In the genomic region with DNA sequence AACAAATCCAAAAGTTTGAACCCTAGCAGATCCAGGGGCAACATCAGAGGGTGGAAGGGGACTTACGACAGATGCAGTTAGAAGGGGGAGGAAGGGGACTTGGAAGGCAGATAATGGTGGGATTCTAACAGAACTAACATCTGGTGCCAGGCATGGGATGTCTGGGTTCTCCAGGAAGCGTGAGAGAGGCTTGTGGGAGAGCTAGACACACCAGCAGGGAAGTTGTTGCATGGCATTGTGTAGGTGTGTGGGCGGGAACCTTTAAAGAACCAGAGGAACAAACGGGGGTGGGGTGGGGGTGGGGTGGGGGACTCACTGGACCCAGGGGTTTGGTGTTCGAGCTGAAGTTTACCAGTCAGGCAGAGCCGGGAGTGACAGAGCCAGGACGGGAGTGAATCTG, we compare ENCODE assay signal across 28 mouse cellular contexts. TPM values are rescaled to one million over a fixed set of nuclear protein-coding genes. Genes with fewer than 3 reads are reported as not detected.
A peak's percentile ranks its signal among the peaks of the same experiment; 100 is the strongest.
DNase-seq lines count a peak whose midpoint lies in the region; ATAC-seq and TF ChIP-seq lines count a peak whose summit lies in the region.
"Had no signal": no experiment of that assay in that cellular context is flagged by ENCODE, and none has a peak within 500 bp of the region (broad histone marks: within the 10 kb centered on the region; RNA-seq: fewer than 3 reads in every experiment).

No protein-coding gene starts in this region.

- no peak overlapping the region for H3K4me3 ChIP-seq in forebrain, embryonic 10.5 days
- no peak overlapping the region for H3K4me3 ChIP-seq in forebrain, embryonic 14.5 days (ENCODE audit: low read depth, low read length)
- H3K4me3 ChIP-seq in kidney, embryonic 16.5 days (ENCODE audit: low read length) = no peak overlapping the region
- H3K4me3 ChIP-seq in kidney, adult 2 months (ENCODE audit: insufficient read depth, low read depth, low read length) = no peak overlapping the region
- H3K4me3 ChIP-seq in embryonic facial prominence, embryonic 12.5 days = no peak overlapping the region
- H3K4me3 ChIP-seq in limb, embryonic 12.5 days (replicated peaks) = no peak overlapping the region
- H3K4me3 ChIP-seq: forebrain, embryonic 13.5 days; heart, embryonic 15.5 days; hindbrain, embryonic 12.5 days; kidney, embryonic 15.5 days; midbrain, embryonic 12.5 days had no signal

- H3K9ac ChIP-seq in forebrain, embryonic 14.5 days (ENCODE audit: low read length) = no peak overlapping the region
- no peak overlapping the region for H3K9ac ChIP-seq in kidney, embryonic 16.5 days (replicated peaks; ENCODE audit: low read length)
- no peak overlapping the region for H3K9ac ChIP-seq in embryonic facial prominence, embryonic 12.5 days
- peak overlapping the region; percentile 34; the same call in 1 of the 2 replicates for H3K9ac ChIP-seq in limb, embryonic 12.5 days (replicated peaks)
- H3K9ac ChIP-seq: forebrain, embryonic 13.5 days; heart, embryonic 15.5 days; hindbrain, embryonic 12.5 days; kidney, embryonic 15.5 days; liver, postnatal 0 days; midbrain, embryonic 12.5 days had no signal

- DNase-seq in forebrain, embryonic 10.5 days (ENCODE audit: extremely low spot score, low spot score) = no peak
- no peak for DNase-seq in forebrain, embryonic 14.5 days (ENCODE audit: low spot score)
- no peak for DNase-seq in kidney, adult 2 months
- DNase-seq in left cerebral cortex, adult 8-10 months (ENCODE audit: low spot score in 2 of 2) = no peak
- DNase-seq in layer of hippocampus, adult 18-20 months (ENCODE audit: low spot score in 2 of 2) = no peak
- DNase-seq: adrenal gland, adult 2 months; adrenal gland, postnatal 36 days; cerebellum, postnatal 25 days; gastrocnemius, postnatal 36 days; heart, adult 18-20 months; kidney, adult 11 months; kidney, postnatal 36 days; left cerebral cortex, postnatal 4 days; liver, postnatal 0 days; lung, postnatal 36 days; retina, postnatal 1 day; spleen, adult 18-20 months; thymus, adult 2 months; thymus, postnatal 36 days had no signal

- H3K4me1 ChIP-seq in forebrain, embryonic 10.5 days = peaks cover 66% of the 10 kb centered on the region
- peaks cover 14% of the 10 kb centered on the region for H3K4me1 ChIP-seq in forebrain, embryonic 14.5 days (ENCODE audit: control insufficient read depth, insufficient read depth, low read length)
- peaks cover 33% of the 10 kb centered on the region for H3K4me1 ChIP-seq in kidney, embryonic 16.5 days (ENCODE audit: insufficient read depth, low read length)
- H3K4me1 ChIP-seq in kidney, adult 2 months (ENCODE audit: control insufficient read depth, insufficient read depth, low read length) = no peaks in the 10 kb centered on the region
- peaks cover 49% of the 10 kb centered on the region for H3K4me1 ChIP-seq in embryonic facial prominence, embryonic 12.5 days
- peaks cover 51% of the 10 kb centered on the region for H3K4me1 ChIP-seq in limb, embryonic 12.5 days (replicated peaks)

- TF ChIP-seq POLR2A in kidney, adult 2 months (IDR thresholded peaks at IDR 0.05; ENCODE audit: low read depth, low read length) = no peak

- H3K4me2 ChIP-seq in forebrain, embryonic 14.5 days (ENCODE audit: low read length) = no peak overlapping the region
- no peak overlapping the region for H3K4me2 ChIP-seq in kidney, embryonic 16.5 days (replicated peaks; ENCODE audit: low read depth, low read length)
- H3K4me2 ChIP-seq in embryonic facial prominence, embryonic 12.5 days (replicated peaks) = no peak overlapping the region
- peak overlapping the region; percentile 24; the same call in 1 of the 2 replicates for H3K4me2 ChIP-seq in limb, embryonic 12.5 days
- H3K4me2 ChIP-seq: forebrain, embryonic 13.5 days; heart, embryonic 15.5 days; hindbrain, embryonic 12.5 days; kidney, embryonic 15.5 days; liver, embryonic 11.5 days; midbrain, embryonic 12.5 days had no signal

- TF ChIP-seq CTCF in kidney, adult 2 months (conservative IDR thresholded peaks at IDR 0.05; ENCODE audit: insufficient read depth, insufficient read length, low read depth, low read length) = no peak

- peak overlapping the region; percentile 67 for H3K27ac ChIP-seq in forebrain, embryonic 10.5 days
- no peak overlapping the region for H3K27ac ChIP-seq in forebrain, embryonic 14.5 days (ENCODE audit: low read depth, low read length)
- H3K27ac ChIP-seq in kidney, embryonic 16.5 days (ENCODE audit: low read length) = no peak overlapping the region
- no peak overlapping the region for H3K27ac ChIP-seq in kidney, adult 2 months (ENCODE audit: insufficient read depth, low read depth, low read length)
- H3K27ac ChIP-seq in embryonic facial prominence, embryonic 12.5 days = 0 out of 2 replicates have a peak overlapping the region, but pooled peaks have one; percentile 17
- peak overlapping the region; percentile 50 for H3K27ac ChIP-seq in limb, embryonic 12.5 days
- H3K27ac ChIP-seq: forebrain, embryonic 13.5 days; heart, embryonic 15.5 days; hindbrain, embryonic 12.5 days; kidney, embryonic 15.5 days; midbrain, embryonic 12.5 days had no signal

- no peaks in the 10 kb centered on the region for H3K9me3 ChIP-seq in forebrain, embryonic 10.5 days
- no peaks in the 10 kb centered on the region for H3K9me3 ChIP-seq in forebrain, embryonic 14.5 days (replicated peaks; ENCODE audit: control insufficient read depth, low read length)
- no peaks in the 10 kb centered on the region for H3K9me3 ChIP-seq in kidney, embryonic 16.5 days (ENCODE audit: low read length)
- H3K9me3 ChIP-seq in embryonic facial prominence, embryonic 12.5 days = no peaks in the 10 kb centered on the region
- no peaks in the 10 kb centered on the region for H3K9me3 ChIP-seq in limb, embryonic 12.5 days
- H3K9me3 ChIP-seq: forebrain, embryonic 13.5 days; heart, embryonic 15.5 days; hindbrain, embryonic 12.5 days; kidney, embryonic 15.5 days; midbrain, embryonic 12.5 days had no signal

- no peaks in the 10 kb centered on the region for H3K36me3 ChIP-seq in forebrain, embryonic 10.5 days (replicated peaks)
- H3K36me3 ChIP-seq in forebrain, embryonic 14.5 days (ENCODE audit: control insufficient read depth, insufficient read depth, low read length) = no peaks in the 10 kb centered on the region
- no peaks in the 10 kb centered on the region for H3K36me3 ChIP-seq in kidney, embryonic 16.5 days (ENCODE audit: insufficient read depth, low read length)
- H3K36me3 ChIP-seq in kidney, adult 2 months (ENCODE audit: control insufficient read depth, insufficient read depth, low read length) = no peaks in the 10 kb centered on the region
- no peaks in the 10 kb centered on the region for H3K36me3 ChIP-seq in embryonic facial prominence, embryonic 12.5 days
- H3K36me3 ChIP-seq in limb, embryonic 12.5 days = no peaks in the 10 kb centered on the region
- H3K36me3 ChIP-seq: heart, embryonic 15.5 days; hindbrain, embryonic 12.5 days; kidney, embryonic 15.5 days; midbrain, embryonic 12.5 days had no signal

- 22% methylated on average over 7 of the region's 7 CpGs for WGBS in forebrain, embryonic 10.5 days
- WGBS in forebrain, embryonic 14.5 days = 9% methylated on average over 7 of the region's 7 CpGs
- 24% methylated on average over 7 of the region's 7 CpGs for WGBS in kidney, embryonic 16.5 days
- 72% methylated on average over 7 of the region's 7 CpGs for WGBS in kidney, adult 2 months
- WGBS in embryonic facial prominence, embryonic 12.5 days = 15% methylated on average over 7 of the region's 7 CpGs
- WGBS in limb, embryonic 12.5 days = 12% methylated on average over 7 of the region's 7 CpGs

- H3K27me3 ChIP-seq in forebrain, embryonic 10.5 days (ENCODE audit: poor library complexity, severe bottlenecking) = no peaks in the 10 kb centered on the region
- no peaks in the 10 kb centered on the region for H3K27me3 ChIP-seq in forebrain, embryonic 14.5 days (replicated peaks; ENCODE audit: control insufficient read depth, insufficient read depth, low read length)
- H3K27me3 ChIP-seq in kidney, embryonic 16.5 days (ENCODE audit: insufficient read depth, low read length) = no peaks in the 10 kb centered on the region
- no peaks in the 10 kb centered on the region for H3K27me3 ChIP-seq in kidney, adult 2 months (replicated peaks; ENCODE audit: control insufficient read depth, insufficient read depth, low read length)
- H3K27me3 ChIP-seq in embryonic facial prominence, embryonic 12.5 days = no peaks in the 10 kb centered on the region
- no peaks in the 10 kb centered on the region for H3K27me3 ChIP-seq in limb, embryonic 12.5 days
- H3K27me3 ChIP-seq: forebrain, embryonic 13.5 days; heart, embryonic 15.5 days; hindbrain, embryonic 12.5 days; kidney, embryonic 15.5 days; midbrain, embryonic 12.5 days had no signal

- no peak for ATAC-seq in forebrain, embryonic 14.5 days
- 0 out of 2 replicates have a peak, but pooled peaks have one; percentile 31 for ATAC-seq in kidney, embryonic 16.5 days (ENCODE audit: low FRiP score, low TSS enrichment)
- no peak for ATAC-seq in embryonic facial prominence, embryonic 12.5 days (ENCODE audit: insufficient number of reproducible peaks, insufficient read depth, low FRiP score, low TSS enrichment)
- no peak for ATAC-seq in limb, embryonic 12.5 days (ENCODE audit: insufficient number of reproducible peaks, insufficient read depth, low FRiP score, low TSS enrichment, low read depth)
- ATAC-seq: forebrain, embryonic 13.5 days; liver, postnatal 0 days had no signal

RNA-seq across cellular contexts. Expression of a gene that starts 12.3 kb away (rescaled TPM):
- 27.5 and 28.6 TPM in 2 replicates for polyA plus RNA-seq in forebrain, embryonic 10.5 days (2016; fragmentation: Nextera tagmentation; extraction: Ambion mirVana)
- 9.1 and 12.0 TPM in 2 replicates for polyA plus RNA-seq in forebrain, embryonic 14.5 days (2014; fragmentation: Nextera tagmentation; extraction: Ambion mirVana)
- 55.5 and 72.3 TPM in 2 replicates for polyA plus RNA-seq in kidney, embryonic 16.5 days (2015; fragmentation: Nextera tagmentation; extraction: Ambion mirVana)
- polyA plus RNA-seq in kidney, adult 2 months (2012; rRNA removed) = 30.7 and 33.7 TPM in 2 replicates
- polyA plus RNA-seq in embryonic facial prominence, embryonic 12.5 days (2016; fragmentation: Nextera tagmentation; extraction: Ambion mirVana) = 32.6 and 36.7 TPM in 2 replicates
- polyA plus RNA-seq in limb, embryonic 12.5 days (2016; fragmentation: Nextera tagmentation; extraction: Ambion mirVana) = 23.9 and 24.5 TPM in 2 replicates
- 10 to 100 TPM; 81.0 to 85.8 (median 83.3) TPM for total RNA-seq in left cerebral cortex, adult 8-10 months (2022)
- 10 to 100 TPM; 48.8 to 53.8 TPM for total RNA-seq in layer of hippocampus, adult 18-20 months (2021)

Comparison
In these comparisons a context has a peak if more than half of its experiments do, and no peak if none do; other contexts are left out.
1. H3K27ac ChIP-seq: peak in forebrain, embryonic 10.5 days (single experiment), embryonic facial prominence, embryonic 12.5 days (single experiment) and limb, embryonic 12.5 days (single experiment); none in forebrain, embryonic 14.5 days (single experiment), kidney, embryonic 16.5 days (single experiment) and kidney, adult 2 months (single experiment).